Mouse (Mus musculus) gonadal fat pad, adult 2 months (tissue): ENCODE data around the gene Cilp. TPM values are rescaled to one million over a fixed set of nuclear protein-coding genes. Genes with fewer than 3 reads are reported as not detected.

Experiments used
- DNase-seq: peaks from one replicate; pipeline ENCODE4 v3.0.0-alpha.2; 2012; ENCODE audit warnings: low read depth
- polyA plus RNA-seq: library from polyadenylated mRNA; depleted of rRNA; stranded (reverse); fragments of >200 nt; gene quantifications from 2 replicates; pipeline ENCODE4 v1.2.3, GENCODE M21; 2012; rRNA removed

Gene Cilp
- polyA plus RNA-seq, 1 experiment = 21.1 TPM

DNA sequence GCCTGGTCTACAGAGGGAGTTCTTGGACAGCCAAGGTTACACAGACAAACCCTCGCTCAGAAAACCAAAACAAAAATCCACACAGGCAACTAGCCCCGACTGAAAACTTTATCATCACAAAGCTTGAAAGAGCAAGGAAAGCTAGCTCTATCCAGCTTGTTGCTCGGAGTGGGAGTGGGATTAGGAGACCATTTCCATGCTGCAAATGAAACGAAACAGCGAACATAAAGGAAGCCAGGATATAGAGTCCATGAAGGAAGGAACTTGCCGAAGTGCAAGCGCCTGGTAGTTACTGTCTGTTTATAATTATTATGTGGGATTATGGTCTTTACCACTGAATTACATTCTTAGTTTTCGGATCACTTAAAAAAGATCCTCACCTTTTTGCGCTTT is 28.6 kb downstream of the Cilp start:
- DNase-seq = no peak

DNA sequence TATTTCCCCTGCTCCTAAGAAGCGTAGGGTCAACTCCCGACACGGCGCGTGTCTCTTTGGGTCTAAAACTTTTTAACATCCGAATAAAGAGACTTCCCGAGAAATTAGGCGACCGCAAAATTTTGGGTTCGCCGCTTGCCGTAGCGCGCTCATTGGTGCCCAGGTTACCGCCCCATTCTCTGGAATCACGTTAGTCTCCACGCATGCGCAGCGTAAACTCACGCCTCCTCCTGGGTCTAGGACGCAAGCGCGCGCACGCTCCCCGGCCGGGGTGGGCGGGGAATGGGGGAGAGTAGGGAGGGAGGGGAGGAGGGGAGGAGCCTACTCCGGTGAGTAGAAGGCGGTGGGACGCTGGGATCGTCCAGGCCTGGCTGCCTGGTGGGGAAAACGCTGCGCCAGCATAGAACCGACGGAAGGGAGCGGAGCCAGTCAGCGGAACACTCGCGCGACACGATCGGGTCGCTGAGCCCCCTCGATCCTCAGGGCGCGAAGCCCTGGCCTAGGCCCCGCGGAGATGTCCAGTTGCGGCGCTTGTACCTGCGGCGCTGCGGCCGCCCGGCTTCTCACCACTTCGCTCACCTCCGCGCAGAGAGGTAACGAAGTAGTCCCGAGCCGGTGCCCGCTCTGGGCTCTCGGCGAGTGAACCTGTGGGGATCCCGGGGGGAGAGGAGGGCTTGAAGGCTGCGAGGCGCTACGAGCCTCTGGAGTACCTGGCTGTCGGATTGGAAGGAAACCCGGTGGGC is 29.2 kb downstream of the Cilp start, which contains the start of gene Clpx:
Gene Clpx, plus strand, starts transcription at position 288 of the 743 bp plus-strand sequence.
- DNase-seq = no peak

DNA sequence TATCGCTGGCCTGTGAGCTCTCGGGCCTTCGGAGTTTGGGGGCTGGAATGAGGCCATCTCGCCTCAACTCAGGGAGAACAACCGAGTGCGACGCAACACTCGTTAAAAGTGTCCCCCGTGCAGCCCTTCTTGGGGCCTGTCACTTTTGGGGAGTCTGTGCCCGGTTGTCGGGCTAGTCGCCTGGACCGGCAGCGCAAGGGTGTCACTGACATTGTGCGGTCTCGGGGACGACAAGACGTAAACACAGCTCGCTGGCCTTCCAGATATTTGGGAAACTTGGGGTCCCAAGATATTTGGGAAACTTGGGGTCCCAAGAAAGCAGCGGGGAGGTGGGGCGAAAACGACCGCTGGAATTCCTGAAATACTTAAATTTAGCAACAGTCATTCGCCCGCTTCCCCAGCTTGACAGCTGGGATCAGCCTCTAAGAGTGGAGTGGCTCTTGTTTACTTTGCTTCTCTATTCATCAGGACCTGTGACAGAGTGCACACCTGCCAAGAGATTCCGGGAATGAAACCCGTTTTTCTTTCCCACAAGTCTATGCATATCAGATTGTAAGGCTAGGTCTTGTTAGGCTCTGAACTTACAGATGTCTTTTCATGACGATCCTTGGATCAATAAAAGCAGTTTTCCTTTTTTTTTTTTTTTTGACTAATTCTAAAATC is 29.9 kb downstream of the Cilp start:
- DNase-seq = no peak

DNA sequence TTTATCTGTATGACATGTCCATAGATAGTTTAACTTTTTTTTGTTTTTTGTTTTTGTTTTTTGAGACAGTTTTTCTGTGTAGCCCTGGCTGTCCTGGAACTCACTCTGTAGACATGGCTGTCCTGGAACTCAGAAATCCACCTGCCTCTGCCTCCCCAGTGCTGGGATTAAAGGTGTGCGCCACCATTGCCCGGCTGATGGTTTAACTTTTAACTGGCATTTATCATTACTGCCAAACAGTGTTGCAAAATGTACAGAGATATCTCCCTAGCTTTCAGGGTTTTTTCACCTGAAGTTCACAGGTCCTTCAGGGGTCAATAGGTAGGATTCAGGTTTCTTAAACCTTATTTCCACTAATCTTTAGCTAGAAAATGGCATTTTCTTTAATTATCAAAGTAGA is 32.1 kb downstream of the Cilp start:
- no peak for DNase-seq

DNA sequence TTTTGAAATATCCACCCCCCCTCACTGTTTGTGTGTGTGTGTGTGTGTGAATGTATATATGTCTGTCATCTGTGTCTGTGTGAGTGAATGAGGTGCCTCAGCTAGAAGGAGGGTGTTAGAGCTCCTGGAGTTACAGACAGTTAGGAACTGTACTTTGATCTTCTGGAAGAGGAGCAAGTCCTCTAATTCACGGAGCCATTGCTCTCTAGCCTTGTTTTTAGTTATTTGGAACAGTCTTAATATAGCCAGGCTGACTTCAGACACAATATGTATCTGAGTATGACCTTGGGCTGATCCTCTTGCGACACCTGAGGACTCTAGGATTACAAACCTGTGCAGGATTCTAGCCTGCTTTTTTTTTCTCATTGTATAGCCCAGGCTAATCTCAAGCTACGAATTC is 33.8 kb downstream of the Cilp start:
- no peak for DNase-seq

DNA sequence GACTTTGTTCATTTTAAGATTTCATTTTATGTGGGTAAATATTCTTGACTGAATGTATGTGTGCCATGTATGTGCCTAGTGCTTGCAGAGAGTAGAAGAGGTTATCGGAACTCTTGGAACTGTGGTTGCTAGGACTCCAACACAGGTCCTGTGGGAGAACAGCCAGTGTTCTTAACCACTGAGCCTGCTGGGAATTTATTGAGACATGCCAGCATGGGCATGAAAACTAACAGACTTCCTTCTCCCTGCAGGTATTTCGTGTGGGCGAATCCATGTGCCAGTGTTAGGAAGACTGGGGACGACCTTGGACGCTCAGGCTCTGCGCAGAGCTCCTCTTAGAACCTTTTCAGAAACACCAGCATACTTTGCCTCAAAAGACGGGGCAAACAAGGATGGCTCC is 34.7 kb downstream of the Cilp start:
- no peak for DNase-seq

DNA sequence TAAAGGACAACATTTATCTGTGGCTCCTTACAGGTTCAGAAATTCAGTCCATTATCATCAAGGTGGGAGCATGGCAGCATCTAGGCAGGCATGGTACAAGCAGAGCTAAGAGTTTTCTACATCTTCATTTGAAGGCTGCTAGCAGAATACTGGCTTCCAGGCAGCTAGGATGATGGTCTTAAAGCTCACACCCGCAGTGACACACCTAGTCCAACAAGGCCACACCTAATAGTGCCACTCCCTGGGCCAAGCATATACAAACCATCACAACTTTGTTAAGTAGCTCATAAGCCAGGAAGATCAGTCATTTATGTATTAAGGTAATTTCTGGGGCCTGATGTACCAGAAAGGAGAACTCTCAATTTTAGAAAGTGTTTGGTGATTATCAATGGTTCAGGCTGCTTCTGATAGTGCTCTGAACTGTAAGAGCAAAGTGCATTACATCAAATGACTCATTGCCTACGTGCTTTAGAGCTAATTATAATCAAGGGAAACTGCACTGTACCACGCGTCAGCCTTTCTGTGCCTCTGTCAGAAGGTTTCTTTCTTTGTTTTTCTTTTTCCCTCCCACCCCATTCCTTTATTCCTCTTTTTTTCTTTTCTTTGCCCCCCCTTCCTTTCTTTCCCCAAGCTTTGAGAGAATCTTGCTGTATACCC is 37.5 kb downstream of the Cilp start:
- DNase-seq = no peak

DNA sequence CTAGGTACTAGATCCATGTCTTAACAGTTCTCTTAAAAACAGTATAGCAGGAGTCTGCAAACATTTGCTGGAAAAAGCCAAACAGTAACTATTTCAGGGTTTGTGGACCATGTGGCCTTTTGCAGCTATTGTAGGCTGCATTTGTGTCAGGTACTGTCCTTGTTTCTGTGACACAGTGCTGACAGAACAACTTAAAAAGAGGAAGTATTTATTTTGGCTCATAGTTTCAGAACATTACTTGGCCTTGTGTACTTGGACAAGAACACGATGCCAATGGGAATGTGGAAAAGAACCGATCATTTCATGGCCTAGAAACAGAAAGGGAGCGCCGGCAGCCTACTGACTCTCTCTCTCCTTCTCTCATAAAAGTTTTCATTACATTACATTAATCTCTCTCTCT is 38.6 kb downstream of the Cilp start:
- DNase-seq = no peak

DNA sequence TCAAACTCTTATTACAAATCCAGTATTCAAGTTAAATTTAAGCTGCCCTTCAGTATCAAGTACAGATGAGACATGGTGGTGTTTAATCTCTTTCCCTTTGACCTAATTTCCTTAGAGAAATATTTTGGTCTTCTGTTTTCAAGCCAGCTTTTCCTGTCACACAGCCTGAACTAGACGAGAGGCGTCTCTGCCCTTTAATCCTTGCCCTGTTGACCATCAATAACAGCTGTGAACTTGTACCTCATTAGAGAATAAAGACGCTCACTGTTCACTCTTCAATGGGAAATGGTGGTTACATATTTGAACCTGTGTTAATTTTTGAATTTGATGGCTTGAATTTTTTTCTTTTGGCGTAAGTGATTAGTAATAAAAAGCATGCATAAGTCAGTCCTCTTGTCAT is 39.3 kb downstream of the Cilp start:
- DNase-seq = no peak

DNA sequence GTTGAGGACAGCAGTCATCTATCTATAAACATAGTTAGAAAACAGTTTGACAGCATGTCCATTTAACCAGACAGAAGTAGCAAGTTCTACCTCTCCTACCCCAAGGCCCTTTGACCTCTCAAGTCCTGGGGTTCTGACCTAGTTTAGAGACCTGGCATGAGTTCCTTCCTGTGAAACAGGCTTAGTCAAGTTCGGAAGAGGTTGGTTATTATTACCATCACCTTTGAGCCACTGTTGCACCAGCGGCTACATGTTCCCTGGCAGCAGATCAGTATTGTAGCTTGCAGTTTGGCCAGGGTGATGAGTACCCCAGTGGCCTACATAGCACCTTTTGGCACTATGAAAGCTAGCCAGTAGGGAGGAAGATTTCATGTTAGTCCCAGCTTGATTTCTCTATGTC is 41.7 kb downstream of the Cilp start:
- DNase-seq = no peak

DNA sequence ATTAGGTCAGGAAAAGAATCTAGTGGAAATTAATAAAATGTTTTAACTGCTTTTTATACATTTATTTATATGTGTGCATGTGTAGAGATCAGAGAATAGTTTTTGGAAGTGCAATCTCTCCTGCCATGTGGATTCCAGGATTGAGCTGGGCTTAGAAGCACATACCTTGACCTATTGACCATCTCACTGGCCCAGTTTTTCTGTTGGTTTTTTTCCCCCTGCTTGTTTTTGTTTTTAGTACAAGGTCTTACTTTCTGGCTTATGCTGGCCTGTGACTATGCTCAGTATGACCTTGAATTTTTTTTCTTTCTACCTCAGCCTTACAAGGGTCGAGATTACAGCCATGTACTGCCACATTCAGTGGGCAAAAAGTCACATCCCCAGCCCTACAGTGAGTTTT is 43.0 kb downstream of the Cilp start:
- no peak for DNase-seq

DNA sequence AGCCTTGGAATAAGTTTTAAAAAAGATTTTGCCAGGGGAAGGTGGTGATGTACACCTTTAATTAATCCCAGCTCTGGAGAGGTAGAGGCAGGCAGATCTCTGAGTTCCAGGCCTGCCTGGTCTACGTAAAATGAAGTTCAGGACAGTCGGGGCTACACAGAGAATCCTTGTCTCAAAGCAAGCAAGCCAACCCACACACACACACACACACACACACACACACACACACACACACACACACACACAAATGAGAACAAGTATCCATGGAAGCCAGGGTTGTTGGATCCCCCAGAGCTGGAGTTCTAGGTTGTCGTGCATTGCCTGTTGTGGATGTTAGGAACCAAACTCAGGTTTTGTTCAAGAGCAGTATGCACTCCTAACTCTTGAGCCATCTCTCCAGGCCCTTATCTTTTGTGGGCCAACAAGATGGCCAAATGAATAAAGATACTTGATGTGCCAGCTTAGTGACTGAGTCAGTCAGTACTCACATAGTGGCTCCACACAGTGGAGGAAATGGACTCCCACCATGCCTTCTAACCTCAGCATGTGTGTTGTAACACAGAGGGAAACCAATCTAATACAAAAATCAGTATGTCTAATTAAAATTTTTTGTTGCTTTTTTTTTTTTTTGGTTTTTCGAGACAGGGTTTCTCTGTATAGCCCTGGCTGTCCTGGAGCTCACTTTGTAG is 47.8 kb downstream of the Cilp start:
- DNase-seq = no peak

DNA sequence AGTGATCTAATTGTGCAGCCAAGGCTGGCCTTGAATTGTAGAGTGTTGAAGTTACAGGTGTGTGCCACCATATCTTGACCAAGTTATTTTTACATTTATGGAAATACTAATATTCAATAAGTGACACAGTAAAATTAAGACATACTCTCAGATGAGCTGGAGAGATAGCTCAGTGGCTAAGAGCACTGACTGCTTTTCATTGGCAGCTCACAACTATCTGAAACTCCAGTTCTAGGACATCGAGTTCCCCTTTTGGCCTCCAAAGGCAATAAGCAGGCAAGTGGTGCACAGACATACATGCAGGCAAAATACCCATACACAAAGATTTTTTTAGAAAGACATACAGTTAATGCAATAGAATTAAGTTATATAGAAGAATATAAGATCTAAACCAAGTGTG is 48.9 kb downstream of the Cilp start:
- no peak for DNase-seq

DNA sequence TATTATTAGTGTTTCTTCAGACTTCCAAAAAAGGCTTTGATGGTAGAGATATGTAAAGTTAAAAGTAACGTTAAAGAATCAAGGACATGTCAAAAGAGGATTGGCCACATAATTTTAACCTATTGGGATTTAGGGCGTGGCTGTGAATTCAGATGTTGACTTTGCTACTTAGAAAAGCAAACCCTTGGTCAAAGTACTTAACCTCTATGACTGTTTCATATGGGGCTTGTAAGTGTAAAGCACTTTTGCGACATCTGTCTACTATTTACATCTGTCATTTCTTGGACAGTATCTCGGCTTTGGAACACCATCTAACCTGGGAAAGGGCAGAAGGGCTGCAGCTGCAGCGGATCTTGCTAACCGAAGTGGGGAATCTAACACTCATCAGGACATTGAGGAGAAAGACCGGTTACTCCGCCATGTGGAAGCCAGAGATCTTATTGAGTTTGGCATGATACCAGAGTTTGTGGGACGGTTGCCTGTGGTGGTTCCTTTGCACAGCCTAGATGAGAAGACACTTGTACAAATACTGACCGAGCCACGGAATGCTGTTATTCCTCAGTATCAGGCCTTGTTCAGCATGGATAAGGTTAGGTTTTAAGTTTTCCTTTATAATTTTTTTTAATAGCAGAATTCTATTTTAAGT is 57.4 kb downstream of the Cilp start:
- DNase-seq = peak; percentile 76

DNA sequence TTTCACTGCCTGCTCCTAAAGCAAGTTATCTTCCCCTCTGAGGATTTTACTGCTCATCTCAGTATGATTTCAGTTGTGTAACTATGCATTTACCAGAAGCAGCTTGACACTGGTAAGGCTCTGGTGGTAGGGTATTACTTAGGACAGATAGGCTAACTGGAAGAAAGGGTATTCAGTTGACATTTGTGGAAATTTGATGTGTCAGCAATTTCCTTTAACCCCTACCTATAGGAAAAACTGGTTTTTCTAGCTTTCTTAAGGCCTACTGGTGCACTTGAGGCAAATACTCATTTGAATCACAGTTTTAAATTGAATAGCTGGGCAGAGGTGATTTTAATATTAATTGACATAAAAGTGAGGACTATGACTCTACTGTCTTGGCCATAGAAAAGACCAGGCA is 61.0 kb downstream of the Cilp start:
- no peak for DNase-seq

DNA sequence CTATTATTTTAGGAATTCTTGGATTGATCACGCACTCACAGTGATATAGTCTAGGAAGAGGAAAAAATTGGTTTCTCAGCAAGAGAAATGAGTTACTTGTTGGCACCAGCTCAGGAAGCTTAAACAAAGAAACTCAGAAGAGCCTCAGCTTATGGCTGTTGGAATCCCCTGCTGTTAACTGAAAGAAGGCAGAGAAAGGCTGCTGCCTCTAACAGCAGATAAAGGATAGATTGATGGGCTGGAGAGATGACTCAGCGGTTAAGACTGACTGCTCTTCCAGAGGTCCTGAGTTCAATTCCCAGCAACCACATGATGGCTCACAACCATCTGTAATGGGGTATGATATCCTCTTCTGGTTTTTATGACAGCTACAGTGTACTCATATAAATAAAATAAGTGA is 62.4 kb downstream of the Cilp start:
- no peak for DNase-seq

Other genes starting within 250 kb of the Cilp start
- 36.9 and 43.2 TPM in 2 replicates for gene Hacd3, start 243.5 kb upstream of the Cilp start, polyA plus RNA-seq
- gene Dpp8, start 232.8 kb upstream of the Cilp start, polyA plus RNA-seq = 44.8 and 55.8 TPM in 2 replicates
- 2.9 and 4.7 TPM in 2 replicates for gene Igdcc4, start 163.7 kb upstream of the Cilp start, polyA plus RNA-seq
- gene Igdcc3, start 124.0 kb upstream of the Cilp start, polyA plus RNA-seq = 0.43 and 0.77 TPM in 2 replicates
- gene Parp16, start 69.8 kb upstream of the Cilp start, polyA plus RNA-seq = 12.9 and 18.3 TPM in 2 replicates
- gene Clpx, start 29.1 kb downstream of the Cilp start, polyA plus RNA-seq = 11.5 and 11.6 TPM in 2 replicates
- gene Pdcd7, start 80.9 kb downstream of the Cilp start, polyA plus RNA-seq = 6.5 and 9.1 TPM in 2 replicates
- gene Ubap1l, start 95.9 kb downstream of the Cilp start, polyA plus RNA-seq = 0.15 and 0.20 TPM in 2 replicates
- gene Kbtbd13, start 126.5 kb downstream of the Cilp start, polyA plus RNA-seq = 0.79 and 0.99 TPM in 2 replicates
- 35.6 and 36.9 TPM in 2 replicates for gene Rasl12, start 133.3 kb downstream of the Cilp start, polyA plus RNA-seq
- not detected in 2 replicates for gene Slc51b, start 157.8 kb downstream of the Cilp start, polyA plus RNA-seq
- gene Mtfmt, start 170.6 kb downstream of the Cilp start, polyA plus RNA-seq = 9.3 and 11.4 TPM in 2 replicates
- 38.1 and 41.5 TPM in 2 replicates for gene Spg21, start 195.8 kb downstream of the Cilp start, polyA plus RNA-seq